Mouse (Mus musculus): ENCODE measurements around the gene Srm.

Gene Srm

GRCm38 (mm10) chr4:148591171-148591630 lies at the start of gene Srm:
Gene Srm (plus strand): TSS chr4:148591503.
- peak; percentile 97 to 98 for DNase-seq (ENCODE audit: low spot score in 2 of 2)

- DNase-seq (ENCODE audit: low spot score in 2 of 2): no peak
These were observed 42.2 kb upstream of the Srm start for GRCm38 (mm10) chr4:148549106-148549505.

GRCm38 (mm10) chr4:148557766-148558165 lies 33.5 kb upstream of the Srm start:
- DNase-seq (ENCODE audit: low spot score in 2 of 2): no peak

GRCm38 (mm10) chr4:148558297-148559000 lies 32.9 kb upstream of the Srm start, which contains the start of gene Exosc10:
Gene Exosc10 (plus strand): TSS chr4:148558429.
- DNase-seq (ENCODE audit: low spot score in 2 of 2): peak; percentile 82 to 84

GRCm38 (mm10) chr4:148562676-148563075 lies 28.6 kb upstream of the Srm start:
- DNase-seq (ENCODE audit: low spot score in 2 of 2): no peak

GRCm38 (mm10) chr4:148563595-148563994 lies 27.7 kb upstream of the Srm start:
- no peak for DNase-seq (ENCODE audit: low spot score in 2 of 2)

GRCm38 (mm10) chr4:148570138-148570537 lies 21.2 kb upstream of the Srm start:
- DNase-seq (ENCODE audit: low spot score in 2 of 2): no peak

GRCm38 (mm10) chr4:148570693-148571295 lies 20.5 kb upstream of the Srm start:
- DNase-seq (ENCODE audit: low spot score in 2 of 2): no peak

- DNase-seq (ENCODE audit: low spot score in 2 of 2): no peak
These were observed 18.1 kb upstream of the Srm start for GRCm38 (mm10) chr4:148573222-148573621.

GRCm38 (mm10) chr4:148580765-148581164 lies 10.5 kb upstream of the Srm start:
- DNase-seq (ENCODE audit: low spot score in 2 of 2): no peak

GRCm38 (mm10) chr4:148581422-148581821 lies 9.9 kb upstream of the Srm start:
- no peak for DNase-seq (ENCODE audit: low spot score in 2 of 2)

GRCm38 (mm10) chr4:148583257-148583656 lies 8.0 kb upstream of the Srm start:
- DNase-seq (ENCODE audit: low spot score in 2 of 2): no peak

- DNase-seq (ENCODE audit: low spot score in 2 of 2): no peak
These were observed 4.7 kb upstream of the Srm start for GRCm38 (mm10) chr4:148586648-148587047.

GRCm38 (mm10) chr4:148588793-148589192 lies 2.5 kb upstream of the Srm start:
- DNase-seq (ENCODE audit: low spot score in 2 of 2): no peak

- no peak for DNase-seq (ENCODE audit: low spot score in 2 of 2)
These were observed 1.7 kb upstream of the Srm start for GRCm38 (mm10) chr4:148589565-148589964.

GRCm38 (mm10) chr4:148590421-148591170 lies 707 bp upstream of the Srm start:
- no peak for DNase-seq (ENCODE audit: low spot score in 2 of 2)

GRCm38 (mm10) chr4:148591637-148592380 lies 506 bp downstream of the Srm start:
- DNase-seq (ENCODE audit: low spot score in 2 of 2): no peak

GRCm38 (mm10) chr4:148593996-148594395 lies 2.7 kb downstream of the Srm start:
- no peak for DNase-seq (ENCODE audit: low spot score in 2 of 2)

GRCm38 (mm10) chr4:148595916-148596315 lies 4.6 kb downstream of the Srm start:
- DNase-seq (ENCODE audit: low spot score in 2 of 2): no peak

GRCm38 (mm10) chr4:148596731-148597130 lies 5.4 kb downstream of the Srm start:
- no peak for DNase-seq (ENCODE audit: low spot score in 2 of 2)

- DNase-seq (ENCODE audit: low spot score in 2 of 2): no peak
These were observed 7.5 kb downstream of the Srm start for GRCm38 (mm10) chr4:148598826-148599225.

- no peak for DNase-seq (ENCODE audit: low spot score in 2 of 2)
These were observed 9.0 kb downstream of the Srm start for GRCm38 (mm10) chr4:148600316-148600715.

Measured in urinary bladder, postnatal 4 days (tissue).